Mouse (Mus musculus) cerebellum, adult 2 months (tissue): ENCODE measurements around the gene Clec4a1. TPM values are rescaled to one million over a fixed set of nuclear protein-coding genes. Genes with fewer than 3 reads are reported as not detected.

Experiments used
- DNase-seq, 2 experiments: peaks; one replicate each; pipeline ENCODE4 v3.0.0; 2021
- H3K27ac ChIP-seq: fragments of 200-500 bp; 2 replicates; pipeline ENCODE4 v1.5.1; 2012; ENCODE audit warnings: low read length, control low read depth, inconsistent platforms; ENCODE audit not compliant: insufficient read depth
- H3K27me3 ChIP-seq: fragments of 200-500 bp; 2 replicates; pipeline ENCODE4 v1.6.1; 2012; ENCODE audit warnings: inconsistent platforms, mild to moderate bottlenecking, low read length, moderate library complexity; ENCODE audit not compliant: control insufficient read depth, insufficient read depth
- H3K4me1 ChIP-seq: fragments of 200-500 bp; 2 replicates; pipeline ENCODE4 v1.6.1; 2011; ENCODE audit warnings: low read length; ENCODE audit not compliant: control insufficient read depth, insufficient read depth
- H3K4me3 ChIP-seq: fragments of 200-500 bp; replicated peaks from 2 replicates; pipeline ENCODE3; 2011; ENCODE audit warnings: mild to moderate bottlenecking, low read depth, low read length, control low read depth; ENCODE audit not compliant: insufficient read depth
- CTCF ChIP-seq: fragments of 200-500 bp; IDR thresholded peaks from 2 replicates; pipeline ENCODE4 v1.5.1; 2011; ENCODE audit warnings: low read depth, mild to moderate bottlenecking, control low read depth, low read length, moderate library complexity, borderline replicate concordance; ENCODE audit not compliant: insufficient read depth
- POLR2A ChIP-seq: fragments of 200-500 bp; IDR thresholded peaks from 2 replicates; pipeline ENCODE4 v1.6.1; 2011; ENCODE audit warnings: low read length, control low read depth, borderline replicate concordance; ENCODE audit not compliant: insufficient read depth
- WGBS: fragments of 180-500 bp; shearing (Covaris S2); methylation state at CpG from one replicate; pipeline ENCODE4 v1.1.7; 2018; 5-methylcytosine and 5-hydroxymethylcytosine counted together
- polyA plus RNA-seq: library from polyadenylated mRNA; depleted of rRNA; stranded (reverse); fragments of >200 nt; gene quantifications from 2 replicates; pipeline ENCODE4 v1.2.3, GENCODE M21; 2012

The Clec4a1 gene
- polyA plus RNA-seq, 1 experiment: 0.16 TPM

GRCm38 (mm10) chr6:122883603-122884002, 38.0 kb upstream of the Clec4a1 start:
- H3K27ac ChIP-seq: no peak overlapping the region
- no peak for DNase-seq
- H3K4me1 ChIP-seq: no peaks in the 10 kb centered on the region
- TF ChIP-seq POLR2A (no peak), CTCF (no peak)
- WGBS: 91% methylated on average over 9 of the region's 9 CpGs
- H3K27me3 ChIP-seq: no peaks in the 10 kb centered on the region
- H3K4me3 ChIP-seq: no peak overlapping the region

- 93% methylated on average over 2 of the region's 2 CpGs for WGBS
- Histone ChIP-seq H3K27ac (no peak overlapping the region), H3K4me3 (no peak overlapping the region), H3K4me1 (no peaks in the 10 kb centered on the region), H3K27me3 (no peaks in the 10 kb centered on the region)
- TF ChIP-seq POLR2A (no peak), CTCF (no peak)
- no peak for DNase-seq
Measured at GRCm38 (mm10) chr6:122889599-122889998, 32.0 kb upstream of the Clec4a1 start.

GRCm38 (mm10) chr6:122892442-122893049, 29.1 kb upstream of the Clec4a1 start:
- Histone ChIP-seq H3K27me3 (no peaks in the 10 kb centered on the region), H3K27ac (no peak overlapping the region), H3K4me1 (no peaks in the 10 kb centered on the region), H3K4me3 (no peak overlapping the region)
- peak; percentile 30 to 39 for DNase-seq
- 7% methylated on average over 2 of the region's 2 CpGs for WGBS
- peak; percentile 68 for TF ChIP-seq CTCF
- TF ChIP-seq POLR2A: no peak

DNA sequence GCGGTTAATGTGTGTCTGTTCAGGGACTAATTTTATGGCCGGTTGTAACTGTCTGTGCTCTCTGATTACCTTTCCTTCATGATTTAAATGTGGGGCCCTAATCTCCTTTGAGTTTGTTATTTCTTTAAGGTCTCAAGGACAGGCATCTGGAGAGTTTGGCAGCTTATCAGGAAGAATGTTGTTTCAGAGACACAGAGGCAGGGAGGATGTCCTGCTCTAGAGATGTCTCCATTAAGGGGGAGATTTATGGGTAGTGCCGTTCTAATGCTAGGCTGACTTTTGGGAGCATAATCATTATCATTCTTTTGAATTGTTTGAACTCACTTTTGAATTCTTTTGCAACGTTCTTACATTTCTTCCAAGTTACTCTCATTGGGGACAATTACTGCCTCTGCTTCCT, 1.7 kb upstream of the Clec4a1 start:
- H3K4me3 ChIP-seq: no peak overlapping the region
- H3K27me3 ChIP-seq: no peaks in the 10 kb centered on the region
- DNase-seq: no peak
- no peaks in the 10 kb centered on the region for H3K4me1 ChIP-seq
- WGBS: 77% methylated on average over 4 of the region's 4 CpGs
- H3K27ac ChIP-seq: no peak overlapping the region
- TF ChIP-seq POLR2A (no peak), CTCF (no peak)

DNA sequence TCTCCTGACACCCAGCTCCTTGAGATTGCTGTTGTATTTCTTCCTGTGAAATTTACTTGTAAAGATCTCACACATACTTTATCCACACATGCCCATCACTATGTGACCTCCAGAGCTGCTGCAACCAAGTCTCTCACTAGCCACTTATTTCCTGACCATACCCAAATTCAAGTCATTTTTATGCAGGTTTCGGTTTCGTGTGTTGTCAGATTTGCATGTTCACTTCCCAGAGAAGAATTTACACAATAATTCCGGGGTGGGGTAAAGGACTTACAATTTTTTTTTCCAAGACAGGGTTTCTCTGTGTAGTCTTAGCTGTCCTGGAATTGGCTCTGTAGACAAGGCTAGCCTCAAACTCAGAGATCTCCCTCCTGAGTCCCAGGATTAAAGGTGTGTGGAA, 13.2 kb downstream of the Clec4a1 start:
- Histone ChIP-seq H3K27me3 (no peaks in the 10 kb centered on the region), H3K4me1 (no peaks in the 10 kb centered on the region), H3K4me3 (no peak overlapping the region), H3K27ac (no peak overlapping the region)
- TF ChIP-seq CTCF: no peak
- TF ChIP-seq POLR2A: no peak
- 89% methylated on average over 3 of the region's 3 CpGs for WGBS
- DNase-seq: no peak

GRCm38 (mm10) chr6:122939618-122940017, 18.0 kb downstream of the Clec4a1 start:
- H3K4me1 ChIP-seq: no peaks in the 10 kb centered on the region
- DNase-seq: no peak
- no peak overlapping the region for H3K4me3 ChIP-seq
- 82% methylated on average over 5 of the region's 5 CpGs for WGBS
- H3K27ac ChIP-seq: no peak overlapping the region
- TF ChIP-seq POLR2A: no peak
- TF ChIP-seq CTCF: no peak
- no peaks in the 10 kb centered on the region for H3K27me3 ChIP-seq

DNA sequence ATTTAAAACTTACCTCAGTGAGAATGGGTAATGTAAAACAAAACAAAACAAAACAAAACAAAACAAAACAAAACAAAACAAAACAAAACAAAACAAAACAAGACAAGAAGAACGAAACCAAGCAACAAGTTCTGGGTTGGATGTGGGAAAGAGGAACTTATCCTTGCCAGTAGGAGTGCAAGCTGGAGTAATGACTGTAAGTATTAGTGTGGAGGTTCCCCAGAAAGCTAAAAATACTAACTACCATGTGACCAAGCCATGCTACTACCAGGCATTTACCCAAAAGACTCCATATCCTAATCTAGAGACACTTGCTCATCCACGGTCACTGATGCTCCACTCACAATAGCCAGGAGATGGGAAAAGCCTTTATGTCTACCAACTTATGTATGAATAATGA, 25.1 kb downstream of the Clec4a1 start:
- TF ChIP-seq POLR2A (no peak), CTCF (no peak)
- no peak overlapping the region for H3K4me3 ChIP-seq
- H3K27me3 ChIP-seq: no peaks in the 10 kb centered on the region
- 82% methylated on average over 2 of the region's 2 CpGs for WGBS
- no peak for DNase-seq
- no peaks in the 10 kb centered on the region for H3K4me1 ChIP-seq
- no peak overlapping the region for H3K27ac ChIP-seq

GRCm38 (mm10) chr6:122952401-122952800, 30.8 kb downstream of the Clec4a1 start, which contains the start of gene Clec4a3:
Gene Clec4a3, plus strand, starts transcription at chr6:122952515.
- no peak for DNase-seq
- Histone ChIP-seq H3K4me3 (no peak within 1 kb of the TSS), H3K27me3 (no peaks in the 10 kb centered on the region), H3K27ac (no peak within 1 kb of the TSS), H3K4me1 (no peaks in the 10 kb centered on the region)
- TF ChIP-seq CTCF: no peak
- 80% methylated on average over 8 of the region's 8 CpGs for WGBS
